Mouse (Mus musculus): ENCODE results near the gene Zfp94.

- no peak for TF ChIP-seq HCFC1 (IDR thresholded peaks at IDR 0.05; ENCODE audit: borderline replicate concordance, insufficient read depth, low read length)
- TF ChIP-seq MAFK (IDR thresholded peaks at IDR 0.05; ENCODE audit: insufficient read depth, low read depth, low read length): no peak
- TF ChIP-seq CHD2 (IDR thresholded peaks at IDR 0.05; ENCODE audit: low read depth, low read length): no peak
- TF ChIP-seq ZC3H11A (IDR thresholded peaks at IDR 0.05; ENCODE audit: borderline replicate concordance, low read depth, low read length): no peak
- no peak for TF ChIP-seq ZNF384 (IDR thresholded peaks at IDR 0.05; ENCODE audit: low read depth, low read length)
These were observed 46.7 kb downstream of the Zfp94 start for GRCm38 (mm10) chr7:24269667-24270287.

Measured in ES-E14 (cell line).